Mouse (Mus musculus) lung, adult 18-20 months (tissue): ENCODE measurements around the gene Amh.
A peak's percentile ranks its signal among the peaks of the same experiment; 100 is the strongest.

Experiments used
- DNase-seq, 2 experiments: peaks; one replicate each; pipeline ENCODE4 v3.0.0; 2022; ENCODE audit warnings: mixed read lengths in 2 of 2

The Amh gene

GRCm38 (mm10) chr10:80829359-80830278 lies 24.6 kb downstream of the Amh start:
- DNase-seq = no peak

GRCm38 (mm10) chr10:80831136-80831535 lies 26.1 kb downstream of the Amh start:
- DNase-seq = peak; percentile 80 to 88

- no peak for DNase-seq
These were observed 27.8 kb downstream of the Amh start for GRCm38 (mm10) chr10:80832818-80833217.

GRCm38 (mm10) chr10:80835617-80836016 lies 30.6 kb downstream of the Amh start:
- no peak for DNase-seq

- no peak for DNase-seq
These were observed 31.9 kb downstream of the Amh start for GRCm38 (mm10) chr10:80836949-80837379.

GRCm38 (mm10) chr10:80837827-80838226 lies 32.8 kb downstream of the Amh start:
- no peak for DNase-seq

GRCm38 (mm10) chr10:80838346-80838912 lies 33.4 kb downstream of the Amh start:
- DNase-seq = no peak

GRCm38 (mm10) chr10:80839848-80840247 lies 34.8 kb downstream of the Amh start:
- DNase-seq = no peak

- no peak for DNase-seq
These were observed 36.6 kb downstream of the Amh start for GRCm38 (mm10) chr10:80841685-80842084.

GRCm38 (mm10) chr10:80842334-80842733 lies 37.3 kb downstream of the Amh start:
- no peak for DNase-seq

GRCm38 (mm10) chr10:80843087-80843930 lies 38.3 kb downstream of the Amh start:
- no peak for DNase-seq

GRCm38 (mm10) chr10:80843931-80844547 lies 39.0 kb downstream of the Amh start, which contains the start of gene Lingo3:
Gene Lingo3 (minus strand): TSS chr10:80844039.
- no peak for DNase-seq

GRCm38 (mm10) chr10:80845055-80845693 lies 40.1 kb downstream of the Amh start:
- no peak for DNase-seq

- DNase-seq = no peak
These were observed 40.7 kb downstream of the Amh start for GRCm38 (mm10) chr10:80845732-80846131.

- peak; percentile 64 to 81 for DNase-seq
These were observed 43.5 kb downstream of the Amh start for GRCm38 (mm10) chr10:80848571-80848970.

- peak; percentile 95 to 96 for DNase-seq
These were observed 50.1 kb downstream of the Amh start, which contains the start of the genes Lsm7 and Sppl2b for GRCm38 (mm10) chr10:80854913-80855748. Gene Lsm7 (minus strand): TSS chr10:80855209. Gene Sppl2b (plus strand): TSS chr10:80855275.

GRCm38 (mm10) chr10:80855749-80856073 lies 50.7 kb downstream of the Amh start:
- DNase-seq = no peak

- DNase-seq = peak in 1 of 2 experiments; percentile 7
These were observed 51.2 kb downstream of the Amh start for GRCm38 (mm10) chr10:80856267-80856666.

- no peak for DNase-seq
These were observed 51.9 kb downstream of the Amh start for GRCm38 (mm10) chr10:80856908-80857307.
